Mouse (Mus musculus) mouse embryonic stem cell (cell line): Measurements from ENCODE around the gene Matk.
"Not testable (repeated sequence)": the region's sequence is repeated elsewhere in the genome, so short reads cannot be mapped to it uniquely, and the experiment has no call there.

Source experiments
- in situ Hi-C, 2 experiments: fragments of 300-500 bp; cut with MboI; formaldehyde crosslinking; loops; 1 replicate in 1 of 2; 3 replicates in 1 of 2; pipeline ENCODE4 v1.14.3; 2019 to 2020; ENCODE audit warnings: low sequenced_read_pairs in 2 of 2, low pct_unique_long_range_greater_than_20kb in 1 of 2, mixed read lengths in 1 of 2; ENCODE audit not compliant: unreplicated experiment in 1 of 2

Matk gene

GRCm38 (mm10) chr10:81252424-81253419 lies at the start of gene Matk:
TSS of gene Matk (plus strand) at chr10:81252935.
- in situ Hi-C loops: no loop called here

GRCm38 (mm10) chr10:81202978-81203720 lies 49.6 kb upstream of the Matk start:
- in situ Hi-C loops: loop anchor here (10.0 kb wide), 2 partner anchors 142 to 332 kb away; partner anchors contain the start of gene Gipc3 (in 1 of the 2)

GRCm38 (mm10) chr10:81204137-81204536 lies 48.6 kb upstream of the Matk start:
- in situ Hi-C loops: loop anchor here (10.0 kb wide), 2 partner anchors 141 to 331 kb away; partner anchors contain the start of gene Gipc3 (in 1 of the 2)

- in situ Hi-C loops: no loop called here
These were observed 42.6 kb upstream of the Matk start for GRCm38 (mm10) chr10:81210154-81210553.

- in situ Hi-C loops: no loop called here
These were observed 36.5 kb upstream of the Matk start for GRCm38 (mm10) chr10:81216260-81216659.

GRCm38 (mm10) chr10:81216810-81217209 lies 35.9 kb upstream of the Matk start:
- in situ Hi-C loops: no loop called here

- in situ Hi-C loops: not testable (repeated sequence)
These were observed 35.5 kb upstream of the Matk start for GRCm38 (mm10) chr10:81217267-81217666.

- in situ Hi-C loops: no loop called here
These were observed 34.8 kb upstream of the Matk start for GRCm38 (mm10) chr10:81217964-81218363.

- in situ Hi-C loops: no loop called here
These were observed 31.2 kb upstream of the Matk start for GRCm38 (mm10) chr10:81221402-81222015.

GRCm38 (mm10) chr10:81223731-81224130 lies 29.0 kb upstream of the Matk start:
- in situ Hi-C loops: not testable (repeated sequence)

GRCm38 (mm10) chr10:81229735-81230437 lies 22.8 kb upstream of the Matk start:
- in situ Hi-C loops: no loop called here

GRCm38 (mm10) chr10:81230438-81231332 lies 22.1 kb upstream of the Matk start, which contains the start of gene Atcay:
TSS of gene Atcay (minus strand) at chr10:81230833.
- in situ Hi-C loops: no loop called here

GRCm38 (mm10) chr10:81231436-81231835 lies 21.3 kb upstream of the Matk start:
- in situ Hi-C loops: no loop called here

GRCm38 (mm10) chr10:81232580-81233225 lies 20.0 kb upstream of the Matk start, which contains the start of gene Zfr2:
TSS of gene Zfr2 (plus strand) at chr10:81233155.
- in situ Hi-C loops: no loop called here

GRCm38 (mm10) chr10:81233226-81233585 lies 19.5 kb upstream of the Matk start:
- in situ Hi-C loops: no loop called here

- in situ Hi-C loops: no loop called here
These were observed 18.5 kb upstream of the Matk start for GRCm38 (mm10) chr10:81234206-81234605.
